Mouse (Mus musculus) bone marrow macrophage, adult 2 months (primary cell): ENCODE measurements around the gene Serpinb1b. TPM values are rescaled to one million over a fixed set of nuclear protein-coding genes. Genes with fewer than 3 reads are reported as not detected.
"Not testable (repeated sequence)": the region's sequence is repeated elsewhere in the genome, so short reads cannot be mapped to it uniquely, and the experiment has no call there.

ENCODE experiments used
- H3K27ac ChIP-seq: 2 replicates; pipeline ENCODE4 v1.5.1; 2012; ENCODE audit warnings: low read depth, low read length; ENCODE audit not compliant: insufficient read depth
- H3K4me1 ChIP-seq: 2 replicates; pipeline ENCODE4 v1.6.1; 2012; ENCODE audit warnings: low read length; ENCODE audit not compliant: control insufficient read depth, insufficient read depth
- H3K4me3 ChIP-seq: 2 replicates; pipeline ENCODE4 v1.5.1; 2012; ENCODE audit warnings: mild to moderate bottlenecking, low read length, moderate library complexity; ENCODE audit not compliant: insufficient read depth
- CTCF ChIP-seq: IDR thresholded peaks from 2 replicates; pipeline ENCODE4 v1.5.1; 2012; ENCODE audit warnings: low read depth, mild to moderate bottlenecking, low read length, moderate library complexity
- POLR2A ChIP-seq: IDR thresholded peaks from 2 replicates; pipeline ENCODE4 v1.6.1; 2012; ENCODE audit warnings: mild to moderate bottlenecking, low read depth, low read length, borderline replicate concordance
- polyA plus RNA-seq: library from polyadenylated mRNA; stranded (reverse); fragments of >200 nt; gene quantifications from 2 replicates; pipeline ENCODE4 v1.2.4, GENCODE M21; 2012; ENCODE audit not compliant: missing spikeins, insufficient read depth, insufficient read length

Serpinb1b gene
- polyA plus RNA-seq: 0.60 TPM in 1 of 2 replicates, not detected in the other

- Histone ChIP-seq H3K4me1 (peaks cover 19% of the 10 kb centered on the region), H3K27ac (peak within 1 kb of the TSS; percentile 39), H3K4me3 (peak within 1 kb of the TSS; percentile 31; the same call in 1 of the 2 replicates)
- TF ChIP-seq POLR2A: no peak
- no peak for TF ChIP-seq CTCF
Measured at GRCm38 (mm10) chr13:33078056-33078705, at the start of gene Serpinb1b. Serpinb1b (plus strand) TSS chr13:33078575.

GRCm38 (mm10) chr13:33029478-33029877 is 48.9 kb upstream of the Serpinb1b start:
- H3K4me1 ChIP-seq: peaks cover 21% of the 10 kb centered on the region
- not testable (repeated sequence) for H3K4me3 ChIP-seq, H3K27ac ChIP-seq

GRCm38 (mm10) chr13:33030281-33030680 is 48.1 kb upstream of the Serpinb1b start:
- H3K27ac ChIP-seq: no peak overlapping the region
- TF ChIP-seq POLR2A (no peak), CTCF (no peak)
- peaks cover 21% of the 10 kb centered on the region for H3K4me1 ChIP-seq
- no peak overlapping the region for H3K4me3 ChIP-seq

GRCm38 (mm10) chr13:33035506-33035905 is 42.9 kb upstream of the Serpinb1b start:
- no peak for TF ChIP-seq CTCF
- no peak for TF ChIP-seq POLR2A
- no peak overlapping the region for H3K4me3 ChIP-seq
- H3K27ac ChIP-seq: no peak overlapping the region

GRCm38 (mm10) chr13:33043542-33043941 is 34.8 kb upstream of the Serpinb1b start:
- Histone ChIP-seq H3K4me3 (no peak overlapping the region), H3K4me1 (peaks cover 5% of the 10 kb centered on the region), H3K27ac (no peak overlapping the region)
- TF ChIP-seq CTCF (no peak), POLR2A (no peak)

More at GRCm38 (mm10) chr13:33035506-33035905, 42.9 kb upstream of the Serpinb1b start:
- no peaks in the 10 kb centered on the region for H3K4me1 ChIP-seq

GRCm38 (mm10) chr13:33047234-33047633 is 31.1 kb upstream of the Serpinb1b start:
- Histone ChIP-seq H3K4me3 (no peak overlapping the region), H3K4me1 (peaks cover 5% of the 10 kb centered on the region), H3K27ac (no peak overlapping the region)
- no peak for TF ChIP-seq CTCF
- TF ChIP-seq POLR2A: no peak

- Histone ChIP-seq H3K4me3 (no peak overlapping the region), H3K27ac (no peak overlapping the region), H3K4me1 (peaks cover 5% of the 10 kb centered on the region)
- TF ChIP-seq CTCF: no peak
Measured at GRCm38 (mm10) chr13:33048187-33048586, 30.2 kb upstream of the Serpinb1b start.

- H3K4me1 ChIP-seq: peaks cover 5% of the 10 kb centered on the region
- no peak overlapping the region for H3K4me3 ChIP-seq
- TF ChIP-seq POLR2A: no peak
- no peak for TF ChIP-seq CTCF
- no peak overlapping the region for H3K27ac ChIP-seq
Measured at GRCm38 (mm10) chr13:33051697-33052096, 26.7 kb upstream of the Serpinb1b start.

- no peak overlapping the region for H3K4me3 ChIP-seq
Measured at GRCm38 (mm10) chr13:33063048-33063447, 15.3 kb upstream of the Serpinb1b start.

GRCm38 (mm10) chr13:33067387-33067977 is 10.9 kb upstream of the Serpinb1b start:
- Histone ChIP-seq H3K4me3 (no peak overlapping the region), H3K27ac (peak overlapping the region; percentile 51), H3K4me1 (peaks cover 19% of the 10 kb centered on the region)
- no peak for TF ChIP-seq POLR2A
- TF ChIP-seq CTCF: no peak

More at GRCm38 (mm10) chr13:33063048-33063447, 15.3 kb upstream of the Serpinb1b start:
- Histone ChIP-seq H3K27ac (no peak overlapping the region), H3K4me1 (peaks cover 9% of the 10 kb centered on the region)
- TF ChIP-seq CTCF: no peak
- TF ChIP-seq POLR2A: no peak

- peak overlapping the region; percentile 41; the same call in 1 of the 2 replicates for H3K27ac ChIP-seq
- TF ChIP-seq POLR2A (no peak), CTCF (no peak)
- peaks cover 21% of the 10 kb centered on the region for H3K4me1 ChIP-seq
- no peak overlapping the region for H3K4me3 ChIP-seq
Measured at GRCm38 (mm10) chr13:33068164-33068563, 10.2 kb upstream of the Serpinb1b start.
